Mouse (Mus musculus) limb, embryonic 14.5 days (tissue): ENCODE data around the gene Rfxap. TPM values are rescaled to one million over a fixed set of nuclear protein-coding genes. Genes with fewer than 3 reads are reported as not detected.

Experiments
- ATAC-seq: fragments of 200-750 bp; cut with Nextera tagmentation; 2 replicates; pipeline ENCODE4 v1.8.0; 2017; ENCODE audit warnings: low read depth, moderate number of reproducible peaks, moderate TSS enrichment; ENCODE audit not compliant: low FRiP score
- DNase-seq: peaks from one replicate; pipeline ENCODE4 v3.0.0-alpha.2; 2015; ENCODE audit warnings: low spot score
- H3K27ac ChIP-seq: fragments of 300-500 bp; sonication (generic); replicated peaks from 2 replicates; pipeline ENCODE4 v1.5.1; 2014; ENCODE audit warnings: low read depth, mild to moderate bottlenecking, low read length, moderate library complexity, mixed read lengths
- H3K27me3 ChIP-seq: fragments of 300-500 bp; sonication (generic); 2 replicates; pipeline ENCODE4 v1.6.1; 2014; ENCODE audit warnings: low read length, mixed read lengths; ENCODE audit not compliant: control insufficient read depth, insufficient read depth
- H3K36me3 ChIP-seq: fragments of 300-500 bp; sonication (generic); 2 replicates; pipeline ENCODE4 v1.6.1; 2014; ENCODE audit warnings: mild to moderate bottlenecking, low read length, moderate library complexity, mixed read lengths; ENCODE audit not compliant: control insufficient read depth, insufficient read depth
- H3K4me1 ChIP-seq: fragments of 300-500 bp; sonication (generic); 2 replicates; pipeline ENCODE4 v1.6.1; 2014; ENCODE audit warnings: antibody characterized with exemption, low read length, mixed read lengths; ENCODE audit not compliant: control insufficient read depth, insufficient read depth
- H3K4me2 ChIP-seq: fragments of 300-500 bp; sonication (generic); replicated peaks from 2 replicates; pipeline ENCODE4 v1.6.1; 2014; ENCODE audit warnings: low read depth, mild to moderate bottlenecking, low read length, moderate library complexity; ENCODE audit not compliant: severe bottlenecking
- H3K4me3 ChIP-seq: fragments of 300-500 bp; sonication (generic); replicated peaks from 2 replicates; pipeline ENCODE4 v1.5.1; 2014; ENCODE audit warnings: low read length
- H3K9ac ChIP-seq: fragments of 300-500 bp; sonication (generic); 2 replicates; pipeline ENCODE4 v1.6.1; 2014; ENCODE audit warnings: mild to moderate bottlenecking, low read depth, low read length, moderate library complexity; ENCODE audit not compliant: severe bottlenecking
- H3K9me3 ChIP-seq: fragments of 300-500 bp; sonication (generic); 2 replicates; pipeline ENCODE4 v1.6.1; 2016; ENCODE audit warnings: low read length; ENCODE audit not compliant: control insufficient read depth
- POLR2A ChIP-seq: fragments of 200-500 bp; IDR thresholded peaks from 2 replicates; pipeline ENCODE4 v1.8.0; 2012; ENCODE audit warnings: inconsistent platforms, mild to moderate bottlenecking, moderate library complexity, borderline replicate concordance; ENCODE audit not compliant: insufficient read depth, insufficient read length; ENCODE audit errors: extremely low read depth
- whole genome bisulfite sequencing: fragments of 180-500 bp; shearing (Covaris S2); extraction: QIAGEN DNeasy Blood & Tissue Kit; methylation state at CpG from one replicate; pipeline ENCODE4 v1.1.7; 2014; 5-methylcytosine and 5-hydroxymethylcytosine counted together
- polyA plus RNA-seq, 2 experiments: library from polyadenylated mRNA; depleted of rRNA in 1 of 2; stranded (reverse) in 1 of 2; unstranded in 1 of 2; fragments of >200 nt; fragmentation: Nextera tagmentation in 1 of 2; extraction: Ambion mirVana in 1 of 2; gene quantifications; 2 replicates each; pipeline versions ENCODE4 v1.2.1 to v1.2.3; 2012 to 2014

Rfxap gene
- polyA plus RNA-seq, 2 experiments: 43.1 to 48.7 TPM

DNA sequence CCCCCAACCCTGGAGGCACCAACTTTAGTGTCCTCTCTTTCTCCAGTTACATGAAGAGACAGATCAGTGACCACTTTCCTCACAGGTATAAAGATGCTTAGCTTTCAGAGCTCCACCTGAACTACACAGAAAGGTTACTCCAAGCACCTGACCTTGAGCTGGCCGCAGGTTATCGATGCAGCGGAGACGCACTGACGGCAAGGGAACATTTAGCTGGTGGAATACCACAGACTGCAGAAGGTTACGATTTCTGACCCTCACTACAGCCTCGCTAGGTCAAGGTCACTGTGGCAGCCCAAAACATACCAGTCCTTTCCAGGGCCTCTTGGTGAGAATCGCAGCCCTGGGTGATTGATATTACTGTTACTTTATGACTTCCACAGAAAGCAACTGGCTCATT, 3.9 kb downstream of the Rfxap start:
- Histone ChIP-seq H3K9ac (no peak overlapping the region), H3K9me3 (no peaks in the 10 kb centered on the region), H3K4me2 (no peak overlapping the region), H3K4me1 (peaks cover 11% of the 10 kb centered on the region), H3K36me3 (peaks cover 22% of the 10 kb centered on the region), H3K27ac (no peak overlapping the region), H3K27me3 (no peaks in the 10 kb centered on the region), H3K4me3 (no peak overlapping the region)
- ATAC-seq (no peak), DNase-seq (no peak)
- WGBS: 92% methylated on average over 8 of the region's 8 CpGs
- no peak for TF ChIP-seq POLR2A

DNA sequence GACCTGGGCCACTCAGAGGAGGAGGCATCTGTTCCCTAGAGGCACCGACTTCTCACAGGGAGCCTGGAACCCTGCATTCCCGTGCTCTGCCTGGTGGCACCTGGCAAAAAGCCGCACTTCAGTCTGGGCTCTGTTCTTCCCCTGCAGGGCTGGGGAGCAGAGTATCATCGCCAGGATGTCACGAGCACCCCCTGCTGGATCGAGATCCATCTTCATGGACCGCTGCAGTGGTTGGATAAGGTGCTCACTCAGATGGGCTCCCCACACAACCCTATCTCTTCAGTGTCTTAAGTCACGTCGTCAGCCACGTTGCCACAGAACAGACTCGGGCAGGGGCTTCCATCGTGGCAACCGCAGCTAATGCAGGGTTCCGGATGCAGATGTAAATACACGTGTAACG, 10.4 kb downstream of the Rfxap start:
- H3K4me2 ChIP-seq: no peak overlapping the region
- no peaks in the 10 kb centered on the region for H3K4me1 ChIP-seq
- no peak overlapping the region for H3K9ac ChIP-seq
- peaks cover 5% of the 10 kb centered on the region; the same call in 1 of the 2 replicates for H3K36me3 ChIP-seq
- H3K27ac ChIP-seq: no peak overlapping the region
- DNase-seq (peak; percentile 8), ATAC-seq (no peak)
- H3K9me3 ChIP-seq: no peaks in the 10 kb centered on the region
- 43% methylated on average over 16 of the region's 16 CpGs for WGBS
- no peak for TF ChIP-seq POLR2A
- no peaks in the 10 kb centered on the region for H3K27me3 ChIP-seq
- no peak overlapping the region for H3K4me3 ChIP-seq

DNA sequence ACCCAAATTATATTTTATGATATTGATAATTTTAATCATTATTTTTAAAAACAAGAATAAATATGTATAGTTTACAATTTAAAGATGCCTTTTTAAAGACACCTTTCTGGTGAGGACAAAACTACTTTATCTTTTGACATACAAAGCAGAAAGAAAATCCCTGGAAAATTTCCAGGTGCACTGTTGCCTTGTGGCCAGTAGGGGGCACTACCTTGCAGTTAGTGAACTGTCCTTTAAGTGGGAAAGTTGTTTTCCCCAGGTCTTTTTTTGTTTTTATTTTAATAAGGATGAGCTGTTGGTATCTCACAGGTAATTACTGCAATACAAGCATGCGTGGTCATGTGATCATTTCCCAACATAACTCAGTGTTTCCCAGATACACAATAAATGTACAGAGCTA, 11.8 kb downstream of the Rfxap start:
- H3K27me3 ChIP-seq: no peaks in the 10 kb centered on the region
- TF ChIP-seq POLR2A: no peak
- ATAC-seq (no peak), DNase-seq (no peak)
- H3K9me3 ChIP-seq: no peaks in the 10 kb centered on the region
- no peak overlapping the region for H3K9ac ChIP-seq
- H3K27ac ChIP-seq: no peak overlapping the region
- peaks cover 5% of the 10 kb centered on the region; the same call in 1 of the 2 replicates for H3K36me3 ChIP-seq
- no peak overlapping the region for H3K4me3 ChIP-seq
- H3K4me1 ChIP-seq: no peaks in the 10 kb centered on the region
- 94% methylated on average over 1 of the region's 1 CpGs for WGBS
- H3K4me2 ChIP-seq: no peak overlapping the region

DNA sequence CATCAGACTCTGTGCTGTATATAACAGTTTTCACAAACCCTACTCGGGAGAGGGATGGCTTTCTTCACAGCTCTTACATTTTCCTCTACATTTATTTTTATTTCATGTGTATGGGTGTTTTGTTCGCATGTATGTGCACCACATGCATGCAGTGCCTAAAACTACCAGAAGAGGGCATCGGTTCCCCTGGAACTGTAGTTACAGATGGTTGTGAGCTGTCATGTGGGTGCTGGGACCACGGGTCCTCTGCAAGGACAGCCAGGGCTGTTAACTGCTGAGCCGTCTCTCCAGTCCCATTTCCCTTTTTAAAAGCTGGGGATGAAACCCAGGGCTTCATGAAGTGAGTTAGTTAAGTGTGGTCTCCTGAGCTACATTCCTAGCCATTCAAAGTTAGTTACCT, 12.2 kb downstream of the Rfxap start:
- ATAC-seq (no peak), DNase-seq (no peak)
- Histone ChIP-seq H3K9me3 (no peaks in the 10 kb centered on the region), H3K4me3 (no peak overlapping the region), H3K4me1 (no peaks in the 10 kb centered on the region), H3K27ac (no peak overlapping the region), H3K9ac (no peak overlapping the region), H3K4me2 (no peak overlapping the region), H3K36me3 (peaks cover 5% of the 10 kb centered on the region; the same call in 1 of the 2 replicates), H3K27me3 (no peaks in the 10 kb centered on the region)
- TF ChIP-seq POLR2A: no peak
- WGBS: 91% methylated on average over 5 of the region's 5 CpGs

DNA sequence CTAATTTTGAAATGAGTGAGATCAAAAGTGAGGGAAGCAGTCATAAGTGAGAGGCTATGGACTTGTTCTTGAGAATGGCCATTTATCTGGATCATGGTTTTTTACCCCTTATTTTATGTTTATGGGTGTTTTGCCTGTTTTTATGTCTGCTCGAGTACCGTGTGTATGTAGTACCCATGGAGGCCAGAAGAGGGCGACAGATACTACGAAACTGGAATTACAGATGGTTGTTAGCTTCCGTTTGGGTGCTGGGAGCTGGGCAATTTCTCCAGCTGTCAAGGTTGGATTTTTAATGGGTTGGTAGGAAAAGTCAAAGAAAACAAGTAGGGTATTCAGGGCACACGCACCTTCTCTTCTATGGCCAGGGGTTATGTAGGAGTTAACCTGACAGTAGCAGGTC, 13.8 kb downstream of the Rfxap start:
- no peak overlapping the region for H3K4me2 ChIP-seq
- no peak overlapping the region for H3K4me3 ChIP-seq
- H3K27ac ChIP-seq: no peak overlapping the region
- H3K36me3 ChIP-seq: peaks cover 13% of the 10 kb centered on the region
- no peaks in the 10 kb centered on the region for H3K27me3 ChIP-seq
- no peaks in the 10 kb centered on the region for H3K9me3 ChIP-seq
- no peak for TF ChIP-seq POLR2A
- no peak overlapping the region for H3K9ac ChIP-seq
- 91% methylated on average over 6 of the region's 6 CpGs for WGBS
- DNase-seq (no peak), ATAC-seq (no peak)
- H3K4me1 ChIP-seq: no peaks in the 10 kb centered on the region
